ENCODE assay signal across 8 mouse cellular contexts in the genomic region with DNA sequence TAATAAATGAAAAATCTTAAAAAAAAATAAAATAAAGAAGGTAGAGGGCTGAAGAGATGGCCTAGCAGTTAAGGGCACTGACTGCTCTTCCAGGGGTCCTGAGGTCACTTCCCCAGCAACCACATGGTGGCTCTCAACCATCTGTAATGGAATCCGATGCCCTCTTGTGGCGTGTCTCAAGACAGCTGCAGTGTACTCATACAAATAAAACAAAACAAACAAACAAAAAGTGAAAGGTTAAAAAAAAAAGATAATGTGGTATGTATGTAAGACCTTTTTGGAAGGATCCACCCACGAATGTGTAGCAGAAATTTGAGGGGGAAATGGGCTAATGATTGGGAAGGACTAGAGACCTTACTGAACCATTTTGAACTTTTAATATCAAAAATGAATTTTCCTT. TPM values are rescaled to one million over a fixed set of nuclear protein-coding genes. Genes with fewer than 3 reads are reported as not detected.
DNase-seq lines count a peak whose midpoint lies in the region; ATAC-seq and TF ChIP-seq lines count a peak whose summit lies in the region.

No protein-coding gene starts in this region.

- H3K27me3 ChIP-seq in erythroblast, embryonic 14.5 days (ENCODE audit: control insufficient read depth), result no peaks in the 10 kb centered on the region
- H3K27me3 ChIP-seq in hindbrain, postnatal 0 days (ENCODE audit: insufficient read depth, low read length), result no peaks in the 10 kb centered on the region

- H3K9ac ChIP-seq in hindbrain, postnatal 0 days (replicated peaks; ENCODE audit: low read length), result peak overlapping the region; percentile 47; the same call in 1 of the 2 replicates

- no peak overlapping the region for H3K27ac ChIP-seq in hindbrain, postnatal 0 days

- no peak for ATAC-seq in erythroblast, adult 5-6 weeks (replicated peaks; ENCODE audit: low FRiP score, poor library complexity, severe bottlenecking)
- peak; percentile 63 for ATAC-seq in hindbrain, postnatal 0 days
- peak; percentile 64 for ATAC-seq in megakaryocyte-erythroid progenitor cell, adult 5-6 weeks (replicated peaks; ENCODE audit: low FRiP score, low TSS enrichment, poor library complexity, severe bottlenecking)

- H3K9me3 ChIP-seq in erythroblast, embryonic 14.5 days (ENCODE audit: control insufficient read depth, low read length), result no peaks in the 10 kb centered on the region
- no peaks in the 10 kb centered on the region for H3K9me3 ChIP-seq in hindbrain, postnatal 0 days (ENCODE audit: low read length)

- intact Hi-C loops in left cerebral cortex, postnatal 25 days (cut with DNase I), result loop anchor here (2.0 to 5.0 kb wide), 2 partner anchors 129 to 576 kb away; a partner anchor contains a TSS

- TF ChIP-seq CTCF in hindbrain, postnatal 0 days (IDR thresholded peaks at IDR 0.05; ENCODE audit: low read depth), result peak; percentile 80

- no peaks in the 10 kb centered on the region for H3K36me3 ChIP-seq in erythroblast, embryonic 14.5 days (ENCODE audit: control insufficient read depth)
- H3K36me3 ChIP-seq in hindbrain, postnatal 0 days (ENCODE audit: insufficient read depth, low read length), result peaks cover 5% of the 10 kb centered on the region; the same call in 1 of the 2 replicates

- DNase-seq in cerebellum, postnatal 10 days, result peak; percentile 73 to 74
- DNase-seq in frontal cortex, postnatal 25 days (ENCODE audit: low spot score in 2 of 2), result peak; percentile 15 to 16
- peak; percentile 81 for DNase-seq in hindbrain, postnatal 0 days (ENCODE audit: low spot score)
- DNase-seq in left cerebral cortex, postnatal 25 days (ENCODE audit: low spot score in 2 of 2), result peak; percentile 28 to 51
- DNase-seq in right cerebral cortex, postnatal 4 days, result peak; percentile 38

- peak overlapping the region; percentile 58 for H3K4me2 ChIP-seq in hindbrain, postnatal 0 days (ENCODE audit: low read depth, low read length)

- 4% methylated on average over 3 of the region's 3 CpGs for WGBS in hindbrain, postnatal 0 days

- H3K4me3 ChIP-seq in erythroblast, embryonic 14.5 days (replicated peaks), result peak overlapping the region; percentile 71
- H3K4me3 ChIP-seq in hindbrain, postnatal 0 days (ENCODE audit: low read length), result peak overlapping the region; percentile 36

- H3K4me1 ChIP-seq in erythroblast, embryonic 14.5 days (ENCODE audit: control insufficient read depth), result peaks cover 14% of the 10 kb centered on the region
- H3K4me1 ChIP-seq in hindbrain, postnatal 0 days (ENCODE audit: insufficient read depth, low read length), result no peaks in the 10 kb centered on the region

RNA-seq across cellular contexts. Expression of a gene that starts 0.5 kb away (rescaled TPM):
- polyA plus RNA-seq in erythroblast, embryonic 14.5 days (2012), result not detected in 2 replicates
- total RNA-seq in erythroblast, adult 5-6 weeks (2015; ENCODE audit: low replicate concordance), result 2.5 TPM in 1 of 2 replicates, not detected in the other
- total RNA-seq in erythroblast, adult 5-6 weeks (2017; ENCODE audit: low replicate concordance), result 0.85 and 4.2 TPM in 2 replicates
- 4.1 and 10.4 TPM in 2 replicates for total RNA-seq in hindbrain, postnatal 0 days (2014; rRNA removed)
- polyA plus RNA-seq in hindbrain, postnatal 0 days (2015; fragmentation: Nextera tagmentation; extraction: Ambion mirVana), result 0.16 TPM in 1 of 2 replicates, not detected in the other
- 10 to 100 TPM; 10.6 to 11.2 TPM for total RNA-seq in left cerebral cortex, postnatal 25 days (2021)
- 0.84 and 4.3 TPM in 2 replicates for total RNA-seq in megakaryocyte-erythroid progenitor cell, adult 5-6 weeks (2014; fragmentation: Nextera tagmentation)
- 1.4 and 11.3 TPM in 2 replicates for total RNA-seq in megakaryocyte-erythroid progenitor cell, adult 5-6 weeks (2017)

RNA-seq across cellular contexts. Expression of a gene that starts 47.3 kb away (rescaled TPM):
- polyA plus RNA-seq in erythroblast, embryonic 14.5 days (2012), result 0.01 TPM in 1 of 2 replicates, not detected in the other
- 0.96 and 5.0 TPM in 2 replicates for total RNA-seq in erythroblast, adult 5-6 weeks (2015; ENCODE audit: low replicate concordance)
- total RNA-seq in erythroblast, adult 5-6 weeks (2017; ENCODE audit: low replicate concordance), result 3.2 and 4.6 TPM in 2 replicates
- 10.6 and 13.5 TPM in 2 replicates for total RNA-seq in hindbrain, postnatal 0 days (2014; rRNA removed)
- 5.7 and 6.4 TPM in 2 replicates for polyA plus RNA-seq in hindbrain, postnatal 0 days (2015; fragmentation: Nextera tagmentation; extraction: Ambion mirVana)
- total RNA-seq in left cerebral cortex, postnatal 25 days (2021), result 10 to 100 TPM; 17.0 to 18.6 TPM
- 4.7 and 6.5 TPM in 2 replicates for total RNA-seq in megakaryocyte-erythroid progenitor cell, adult 5-6 weeks (2014; fragmentation: Nextera tagmentation)
- 4.0 and 5.9 TPM in 2 replicates for total RNA-seq in megakaryocyte-erythroid progenitor cell, adult 5-6 weeks (2017)

RNA-seq across cellular contexts. Expression of a gene that starts 57.7 kb away (rescaled TPM):
- polyA plus RNA-seq in erythroblast, embryonic 14.5 days (2012), result not detected in 2 replicates
- not detected in 2 replicates for total RNA-seq in erythroblast, adult 5-6 weeks (2015; ENCODE audit: low replicate concordance)
- total RNA-seq in erythroblast, adult 5-6 weeks (2017; ENCODE audit: low replicate concordance), result not detected in 2 replicates
- 5.9 and 9.1 TPM in 2 replicates for total RNA-seq in hindbrain, postnatal 0 days (2014; rRNA removed)
- 5.0 and 5.8 TPM in 2 replicates for polyA plus RNA-seq in hindbrain, postnatal 0 days (2015; fragmentation: Nextera tagmentation; extraction: Ambion mirVana)
- 10 to 100 TPM; 18.2 to 20.5 TPM for total RNA-seq in left cerebral cortex, postnatal 25 days (2021)
- total RNA-seq in megakaryocyte-erythroid progenitor cell, adult 5-6 weeks (2014; fragmentation: Nextera tagmentation), result not detected in 2 replicates
- total RNA-seq in megakaryocyte-erythroid progenitor cell, adult 5-6 weeks (2017), result not detected in 2 replicates

Comparison
In these comparisons a context has a peak if more than half of its experiments do, and no peak if none do; other contexts are left out.
1. DNase-seq: peak in every context shown above with its lines; median percentile 81 in hindbrain, postnatal 0 days; 74 in cerebellum, postnatal 10 days; 40 in left cerebral cortex, postnatal 25 days; 38 in right cerebral cortex, postnatal 4 days; 16 in frontal cortex, postnatal 25 days.